Mouse (Mus musculus) E14TG2a.4 (cell line): ENCODE measurements at regions not wholly inside any gene's neighbourhood (a gene's known extent, or its start where the extent isn't known, plus 50 kb on each side); places are given as distances from the start of the nearest gene placed in this dataset.

Experiments
- H3K27me3 ChIP-seq: 2 replicates; pipeline ENCODE4 v1.6.1; 2014; ENCODE audit warnings: low read length, control low read depth; ENCODE audit not compliant: insufficient read depth
- H3K36me3 ChIP-seq: 2 replicates; pipeline ENCODE4 v1.6.1; 2014; ENCODE audit warnings: low read length, control low read depth; ENCODE audit not compliant: insufficient read depth
- H3K4me1 ChIP-seq: replicated peaks from 2 replicates; pipeline ENCODE4 v1.6.1; 2014; ENCODE audit warnings: low read depth, low read length, control low read depth
- H3K4me3 ChIP-seq: replicated peaks from 2 replicates; pipeline ENCODE4 v1.5.1; 2014; ENCODE audit warnings: mild to moderate bottlenecking, low read length
- H3K9me3 ChIP-seq: 2 replicates; pipeline ENCODE4 v1.6.1; 2014; ENCODE audit warnings: low read length, control low read depth
- CTCF ChIP-seq: conservative IDR thresholded peaks from 2 replicates; pipeline ENCODE4 v1.5.1; 2014; ENCODE audit warnings: low read length
- NANOG ChIP-seq: IDR thresholded peaks from 2 replicates; pipeline ENCODE4 v1.6.1; 2014; ENCODE audit warnings: borderline replicate concordance, low read length, mixed read lengths
- POU5F1 ChIP-seq: IDR thresholded peaks from 2 replicates; pipeline ENCODE4 v1.6.1; 2014; ENCODE audit warnings: low read length, borderline replicate concordance

DNA sequence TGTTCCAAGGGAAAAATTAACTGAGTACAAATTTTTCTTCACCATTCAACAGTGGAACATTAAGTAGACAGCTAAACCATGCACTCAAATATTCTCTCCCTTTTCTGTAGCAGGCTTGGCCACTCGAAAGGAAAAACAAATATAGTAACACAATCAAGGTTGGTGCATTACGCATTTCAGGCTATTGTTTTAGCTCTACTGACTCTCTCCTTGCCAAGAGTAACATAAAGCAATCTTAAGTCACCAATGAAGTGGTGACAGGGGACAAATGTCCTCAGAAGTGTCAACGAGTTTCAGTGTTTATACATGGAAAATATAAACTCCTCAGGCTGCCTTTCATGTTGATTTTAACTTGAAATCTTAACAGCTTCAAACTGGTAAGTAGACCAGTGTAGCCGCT, 1103.4 kb upstream of the Flrt2 start:
- Histone ChIP-seq H3K36me3 (no peaks in the 10 kb centered on the region), H3K9me3 (no peaks in the 10 kb centered on the region), H3K27me3 (no peaks in the 10 kb centered on the region), H3K4me1 (no peaks in the 10 kb centered on the region), H3K4me3 (no peak overlapping the region)
- TF ChIP-seq CTCF (no peak), NANOG (no peak), POU5F1 (no peak)

DNA sequence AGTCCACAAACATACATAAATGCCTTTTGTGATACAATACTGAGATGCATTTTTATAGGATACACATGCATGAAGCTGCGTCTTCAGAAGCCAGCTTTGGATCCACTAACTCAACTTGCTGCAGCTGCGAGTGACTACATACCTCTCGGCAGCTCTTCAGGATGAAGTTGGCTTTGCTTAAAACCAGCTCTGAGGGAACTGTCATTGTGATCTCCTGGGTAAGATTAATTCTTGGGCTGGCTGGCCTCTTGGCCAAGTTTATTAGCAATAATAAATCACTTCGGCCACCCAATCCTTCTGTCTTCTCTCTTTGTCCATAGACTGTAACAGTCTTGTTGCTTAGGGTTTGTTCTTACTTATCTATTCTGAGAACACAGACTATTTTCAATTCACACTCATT, 1103.0 kb upstream of the Flrt2 start:
- Histone ChIP-seq H3K4me1 (no peaks in the 10 kb centered on the region), H3K27me3 (no peaks in the 10 kb centered on the region), H3K4me3 (no peak overlapping the region), H3K9me3 (no peaks in the 10 kb centered on the region), H3K36me3 (no peaks in the 10 kb centered on the region)
- TF ChIP-seq POU5F1 (no peak), NANOG (no peak), CTCF (no peak)

DNA sequence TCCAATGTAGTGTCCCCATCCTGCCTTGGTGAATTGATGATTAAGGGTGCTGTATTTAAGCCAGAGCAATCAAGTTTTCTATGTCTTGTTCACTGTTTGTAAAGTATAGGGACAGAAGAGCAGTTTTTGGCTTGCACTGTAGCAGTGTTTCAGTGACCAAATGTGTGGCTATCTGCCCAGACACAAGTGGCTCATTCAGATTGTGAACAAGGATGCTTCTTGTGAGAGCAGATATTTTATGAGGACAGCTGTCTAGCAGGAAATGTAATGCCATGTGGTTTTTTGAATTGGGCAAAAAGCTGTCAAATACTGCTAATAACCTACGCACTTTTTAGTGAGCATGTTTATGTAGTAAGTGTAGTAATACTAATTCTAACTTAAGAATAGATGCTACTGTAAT, 1086.5 kb upstream of the Flrt2 start:
- TF ChIP-seq POU5F1 (no peak), CTCF (no peak), NANOG (no peak)

DNA sequence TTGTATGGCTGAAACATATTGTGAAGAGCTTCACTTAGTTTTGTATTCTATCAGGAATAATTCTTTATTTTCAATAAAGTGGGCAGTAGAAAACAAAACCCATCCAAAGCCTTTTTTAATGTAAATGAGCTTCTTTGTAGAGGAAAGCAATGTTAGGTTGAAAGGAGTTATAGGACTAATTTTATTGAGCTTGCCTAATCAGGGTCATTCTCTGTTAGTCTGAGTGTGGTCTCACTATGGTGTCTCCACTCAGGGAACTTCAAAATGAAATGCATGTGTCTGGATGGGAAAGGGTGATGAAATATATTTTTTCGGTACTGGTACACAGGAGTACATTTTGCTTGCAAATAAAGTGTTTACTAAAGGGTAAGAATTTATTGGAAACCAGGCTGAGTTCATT, 1055.5 kb upstream of the Flrt2 start:
- Histone ChIP-seq H3K4me1 (no peaks in the 10 kb centered on the region), H3K36me3 (no peaks in the 10 kb centered on the region), H3K9me3 (no peaks in the 10 kb centered on the region), H3K4me3 (no peak overlapping the region), H3K27me3 (no peaks in the 10 kb centered on the region)
- TF ChIP-seq POU5F1 (no peak), NANOG (no peak), CTCF (no peak)

More for the DNA sequence above, 1086.5 kb upstream of the Flrt2 start:
- H3K27me3 ChIP-seq, result no peaks in the 10 kb centered on the region
- no peaks in the 10 kb centered on the region for H3K9me3 ChIP-seq
- H3K4me3 ChIP-seq, result no peak overlapping the region
- no peaks in the 10 kb centered on the region for H3K4me1 ChIP-seq
- no peaks in the 10 kb centered on the region for H3K36me3 ChIP-seq

DNA sequence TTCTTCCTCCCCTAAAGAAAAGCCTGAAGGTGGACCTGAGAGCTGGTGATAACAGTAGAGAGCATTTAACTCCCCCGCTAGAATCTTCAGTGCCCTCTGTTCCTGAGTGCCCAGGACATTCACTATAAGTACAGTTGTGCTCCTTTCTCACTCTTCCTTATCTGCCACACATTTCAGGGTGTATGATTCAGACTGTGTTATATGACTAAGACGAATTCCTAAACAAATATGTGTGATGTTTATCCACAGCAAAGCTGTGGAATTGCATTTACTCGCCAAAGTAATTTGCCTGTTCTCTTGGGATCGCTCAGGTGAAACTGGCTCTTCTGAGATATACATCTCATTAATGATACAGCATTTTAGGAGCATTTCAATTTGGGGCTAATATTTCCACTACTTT, 1051.9 kb upstream of the Flrt2 start:
- TF ChIP-seq CTCF (no peak), NANOG (no peak), POU5F1 (no peak)

DNA sequence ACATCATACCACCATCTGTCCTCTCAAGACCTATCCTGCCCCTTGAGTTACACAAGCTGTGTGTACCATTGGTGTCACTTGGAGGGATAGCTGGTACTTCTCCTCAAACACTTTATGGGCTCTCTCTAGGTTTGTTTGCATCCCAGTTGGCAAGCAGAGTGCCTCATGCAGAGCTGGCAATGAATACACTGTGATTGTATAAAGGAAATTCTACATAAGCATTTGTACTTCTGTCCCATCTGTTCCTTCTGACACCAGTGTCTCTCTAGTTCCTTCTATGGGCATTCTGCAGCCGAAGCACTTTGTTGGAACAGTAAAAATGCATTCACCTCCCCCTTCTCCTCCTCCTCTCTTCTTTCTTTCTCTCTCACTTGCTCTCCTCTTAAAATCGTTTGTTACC, 1046.7 kb upstream of the Flrt2 start:
- TF ChIP-seq NANOG, result no peak
- Histone ChIP-seq H3K9me3 (no peaks in the 10 kb centered on the region), H3K4me1 (no peaks in the 10 kb centered on the region), H3K36me3 (no peaks in the 10 kb centered on the region), H3K4me3 (no peak overlapping the region), H3K27me3 (no peaks in the 10 kb centered on the region)

More for the DNA sequence above, 1051.9 kb upstream of the Flrt2 start:
- Histone ChIP-seq H3K4me1 (no peaks in the 10 kb centered on the region), H3K4me3 (no peak overlapping the region), H3K9me3 (no peaks in the 10 kb centered on the region), H3K36me3 (no peaks in the 10 kb centered on the region), H3K27me3 (no peaks in the 10 kb centered on the region)

DNA sequence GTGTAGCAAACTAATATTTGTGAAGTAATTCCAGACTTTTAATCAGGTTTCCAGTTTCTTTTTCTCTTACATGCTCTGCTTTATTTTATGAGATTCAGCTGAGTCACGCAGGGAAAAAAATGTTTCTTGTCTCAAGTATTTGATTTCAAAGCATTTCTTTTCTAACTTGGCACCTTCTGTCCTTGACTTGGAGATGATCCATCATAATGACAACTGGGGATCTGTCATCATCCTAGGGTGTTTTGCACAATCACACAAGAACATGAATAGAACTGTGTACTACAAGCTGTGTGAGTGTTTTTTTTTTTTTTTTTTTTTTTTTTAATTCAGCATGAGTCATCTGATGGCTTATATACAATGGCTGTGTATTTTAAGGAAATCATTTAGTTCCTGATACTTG, 1022.0 kb upstream of the Flrt2 start:
- H3K4me3 ChIP-seq, result no peak overlapping the region
- TF ChIP-seq NANOG, result no peak
- no peak for TF ChIP-seq CTCF
- no peak for TF ChIP-seq POU5F1
- H3K9me3 ChIP-seq, result no peaks in the 10 kb centered on the region
- no peaks in the 10 kb centered on the region for H3K27me3 ChIP-seq
- no peaks in the 10 kb centered on the region for H3K4me1 ChIP-seq
- no peaks in the 10 kb centered on the region for H3K36me3 ChIP-seq

DNA sequence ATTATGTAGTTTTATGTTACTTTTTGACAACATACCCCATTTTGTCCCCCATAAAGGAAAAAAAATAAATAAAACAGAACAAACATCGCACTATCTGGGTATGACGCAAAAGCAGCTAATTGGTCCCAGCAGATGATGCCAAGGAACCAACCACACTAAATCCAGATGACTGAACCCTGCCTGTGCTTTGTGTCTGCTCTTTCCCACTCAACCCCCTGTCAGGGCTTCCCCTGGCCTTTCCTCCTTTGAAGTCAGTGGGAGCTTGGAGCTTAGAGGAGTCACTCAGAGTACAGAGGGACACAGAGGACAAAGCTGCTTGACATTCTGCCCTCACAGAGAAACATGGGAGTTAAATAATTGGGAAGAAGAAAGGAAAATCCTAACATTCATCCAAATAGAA, 1017.1 kb upstream of the Flrt2 start:
- Histone ChIP-seq H3K36me3 (no peaks in the 10 kb centered on the region), H3K4me1 (no peaks in the 10 kb centered on the region), H3K4me3 (no peak overlapping the region), H3K9me3 (no peaks in the 10 kb centered on the region), H3K27me3 (no peaks in the 10 kb centered on the region)
- TF ChIP-seq CTCF (no peak), NANOG (no peak), POU5F1 (no peak)

DNA sequence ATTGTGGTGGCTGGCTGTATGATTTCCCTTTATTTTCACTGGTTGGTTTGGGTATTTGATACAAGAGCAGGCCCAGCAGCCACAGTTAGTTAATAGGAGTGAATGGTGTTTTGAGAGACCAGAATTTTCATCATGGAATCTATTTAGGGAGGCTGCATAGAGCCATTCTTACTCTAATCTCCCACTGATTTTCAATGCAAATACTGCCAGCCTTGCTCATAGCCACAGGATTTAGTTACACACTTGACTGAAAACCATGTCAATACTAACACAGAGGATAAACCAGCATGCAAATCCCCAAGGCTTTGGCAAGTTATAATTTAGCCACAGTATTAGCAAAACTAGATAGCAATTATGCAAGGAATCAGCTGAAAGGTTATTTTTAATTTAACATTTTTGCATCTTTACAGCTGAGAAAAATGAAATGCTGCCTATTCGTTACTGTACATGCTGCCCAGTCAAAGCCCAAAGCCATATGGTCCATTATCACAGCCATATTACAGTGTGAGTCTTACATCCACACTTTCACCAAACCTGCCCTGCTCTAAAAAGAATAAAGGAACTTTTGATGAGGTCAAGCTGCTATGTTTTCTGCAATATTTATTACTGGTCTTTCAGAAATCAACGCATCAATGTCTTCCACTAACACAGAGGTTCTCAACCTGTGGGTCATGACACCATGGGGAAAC, 1000.5 kb upstream of the Flrt2 start:
- Histone ChIP-seq H3K9me3 (no peaks in the 10 kb centered on the region), H3K36me3 (no peaks in the 10 kb centered on the region), H3K4me3 (no peak overlapping the region), H3K4me1 (peaks cover 4% of the 10 kb centered on the region; the same call in 1 of the 2 replicates), H3K27me3 (no peaks in the 10 kb centered on the region)
- no peak for TF ChIP-seq POU5F1
- no peak for TF ChIP-seq CTCF
- no peak for TF ChIP-seq NANOG
